Mouse (Mus musculus): ENCODE data around the gene Ankle2. TPM values are rescaled to one million over a fixed set of nuclear protein-coding genes. Genes with fewer than 3 reads are reported as not detected.

Ankle2 gene
- polyA plus RNA-seq, 1 experiment from 2014 or later: 22.8 TPM

DNA sequence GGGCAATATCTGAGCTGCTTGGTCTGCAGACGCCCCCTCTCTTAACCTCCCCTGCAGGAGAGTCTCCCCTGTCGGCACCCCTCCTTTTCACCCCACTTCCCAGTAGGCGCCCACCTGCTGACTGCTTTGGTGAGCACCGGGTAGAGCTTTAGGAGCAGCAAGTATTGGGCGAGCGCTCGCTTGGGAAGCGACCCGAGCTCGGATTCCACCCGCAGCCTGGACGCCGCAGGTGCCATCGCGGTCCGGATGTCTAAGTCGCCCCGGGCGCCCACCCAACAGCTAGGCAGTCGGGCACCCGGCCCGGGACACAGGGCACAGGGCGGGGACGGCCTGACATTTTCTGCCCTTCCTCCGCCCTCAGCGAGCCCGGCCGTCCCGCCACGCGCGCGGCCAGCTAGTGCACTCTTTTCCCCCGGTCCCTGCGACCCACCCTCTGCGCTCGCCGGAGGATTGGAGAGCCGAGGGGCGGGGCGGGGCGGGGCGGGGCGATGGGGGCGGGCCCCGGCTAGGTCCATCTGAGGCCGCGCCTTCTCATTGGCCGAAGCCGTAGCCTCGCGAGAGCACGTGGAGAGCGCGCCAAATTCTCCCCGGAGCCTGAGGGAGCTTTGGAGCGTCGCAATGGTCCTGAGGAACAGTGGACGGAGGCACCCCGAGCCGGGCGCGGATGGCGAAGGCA, 55.1 kb downstream of the Ankle2 start, which contains the start of the genes Pxmp2 and Pole:
Pxmp2 (minus strand) TSS at position 417 of the 676 bp plus-strand sequence.
Pole (plus strand) TSS at position 537 of the 676 bp plus-strand sequence.
- Histone ChIP-seq H3K9me3 (no peaks in the 10 kb centered on the region), H3K4me1 (replicated peaks) (peaks cover 14% of the 10 kb centered on the region; the same call in 1 of the 2 replicates), H3K27me3 (peaks cover 23% of the 10 kb centered on the region), H3K4me3 (peak within 1 kb of the TSS; percentile 74), H3K9ac (peak within 1 kb of the TSS; percentile 82), H3K4me2 (peak within 1 kb of the TSS; percentile 91), H3K27ac (no peak within 1 kb of the TSS), H3K36me3 (peaks cover 2% of the 10 kb centered on the region; the same call in 1 of the 2 replicates)
- WGBS: under 1% methylated on average over 58 of the region's 64 CpGs
- peak; percentile 98 for ATAC-seq (ENCODE audit: low FRiP score)

DNA sequence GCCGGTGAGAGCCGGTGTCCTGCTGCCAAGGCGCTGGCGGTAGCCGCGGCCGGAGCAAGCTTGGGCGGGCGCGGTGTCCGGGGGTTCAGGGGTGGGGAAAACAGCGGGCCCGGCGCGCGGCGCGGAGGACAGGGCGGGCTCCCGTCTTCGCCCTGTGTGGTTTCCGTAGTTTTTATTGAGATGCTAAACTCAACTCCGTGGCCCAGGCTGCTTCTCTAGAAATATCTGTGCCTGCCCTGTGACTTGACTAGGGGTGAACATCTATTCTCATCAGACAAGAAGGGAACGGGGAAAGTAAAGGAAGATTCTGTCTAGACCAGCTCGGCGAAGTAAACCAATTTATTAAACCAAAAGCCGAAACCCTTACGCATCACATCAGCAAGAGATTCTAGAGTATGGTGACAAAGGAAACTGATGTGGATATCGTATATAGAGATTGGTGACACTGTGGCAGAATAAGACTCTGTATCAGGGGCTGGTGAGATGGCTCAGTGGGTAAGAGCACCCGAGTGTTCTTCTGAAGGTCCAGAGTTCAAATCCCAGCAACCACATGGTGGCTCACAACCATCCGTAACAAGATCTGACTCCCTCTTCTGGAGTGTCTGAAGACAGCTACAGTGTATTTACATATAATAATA, 55.8 kb downstream of the Ankle2 start:
- H3K4me2 ChIP-seq: peak overlapping the region; percentile 91
- no peak overlapping the region for H3K27ac ChIP-seq
- no peaks in the 10 kb centered on the region for H3K9me3 ChIP-seq
- peaks cover 23% of the 10 kb centered on the region for H3K27me3 ChIP-seq
- peak overlapping the region; percentile 82 for H3K9ac ChIP-seq
- peaks cover 7% of the 10 kb centered on the region for H3K36me3 ChIP-seq
- WGBS: 2% methylated on average over 31 of the region's 31 CpGs
- peaks cover 14% of the 10 kb centered on the region; the same call in 1 of the 2 replicates for H3K4me1 ChIP-seq (replicated peaks)
- peak; percentile 74; the same call in 1 of the 2 replicates for ATAC-seq (ENCODE audit: low FRiP score)
- H3K4me3 ChIP-seq: peak overlapping the region; percentile 74

DNA sequence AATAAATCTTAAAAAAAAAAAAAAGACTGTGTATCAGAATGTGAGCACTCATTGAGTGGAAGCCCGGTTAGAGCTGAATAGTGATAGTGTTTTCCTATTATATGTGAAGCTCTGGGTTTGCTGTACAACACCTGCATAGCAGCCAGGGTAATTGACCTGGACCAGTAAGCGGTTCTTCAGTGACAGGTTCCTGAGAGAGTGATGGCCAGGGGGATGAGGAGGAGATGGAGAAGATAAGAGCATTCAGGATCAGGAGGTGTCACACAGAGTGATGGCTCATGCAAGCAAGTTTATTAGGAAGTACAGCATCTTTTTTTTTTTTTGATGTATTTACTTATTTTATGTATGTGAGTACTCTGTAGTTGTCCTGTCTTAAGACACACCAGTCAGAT, 56.3 kb downstream of the Ankle2 start:
- Histone ChIP-seq H3K4me3 (peak overlapping the region; percentile 74; the same call in 1 of the 2 replicates), H3K27me3 (peaks cover 23% of the 10 kb centered on the region), H3K9me3 (no peaks in the 10 kb centered on the region), H3K4me1 (replicated peaks) (peaks cover 14% of the 10 kb centered on the region; the same call in 1 of the 2 replicates), H3K27ac (no peak overlapping the region), H3K36me3 (peaks cover 10% of the 10 kb centered on the region), H3K4me2 (peak overlapping the region; percentile 91), H3K9ac (no peak overlapping the region)
- no peak for ATAC-seq (ENCODE audit: low FRiP score)
- 77% methylated on average over 2 of the region's 2 CpGs for WGBS

DNA sequence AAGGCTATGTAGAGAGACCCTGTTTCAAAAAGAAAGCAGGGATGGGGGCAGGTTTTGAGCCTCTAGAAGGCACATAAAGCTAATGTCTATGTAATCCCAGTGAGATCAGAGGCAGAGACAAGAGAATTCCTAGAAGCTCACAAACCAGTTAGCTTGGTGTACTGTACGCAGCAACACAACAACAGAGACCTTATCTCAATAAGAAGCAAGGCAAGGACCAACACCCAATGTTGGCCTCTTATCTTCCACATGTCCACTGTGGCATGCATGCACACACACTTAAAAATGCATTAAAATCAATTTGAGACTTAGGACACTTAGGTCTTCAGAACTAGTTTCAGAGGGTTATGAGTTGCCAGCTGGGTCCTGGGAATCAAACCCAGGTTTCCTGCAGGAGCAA, 60.8 kb downstream of the Ankle2 start:
- H3K9me3 ChIP-seq: no peaks in the 10 kb centered on the region
- H3K27me3 ChIP-seq: no peaks in the 10 kb centered on the region
- ATAC-seq (ENCODE audit: low FRiP score): no peak
- H3K27ac ChIP-seq: no peak overlapping the region
- H3K36me3 ChIP-seq: peaks cover 32% of the 10 kb centered on the region
- H3K4me2 ChIP-seq: no peak overlapping the region
- no peak overlapping the region for H3K4me3 ChIP-seq
- WGBS: 88% methylated on average over 1 of the region's 1 CpGs
- no peak overlapping the region for H3K9ac ChIP-seq
- H3K4me1 ChIP-seq (replicated peaks): peaks cover 5% of the 10 kb centered on the region; the same call in 1 of the 2 replicates

DNA sequence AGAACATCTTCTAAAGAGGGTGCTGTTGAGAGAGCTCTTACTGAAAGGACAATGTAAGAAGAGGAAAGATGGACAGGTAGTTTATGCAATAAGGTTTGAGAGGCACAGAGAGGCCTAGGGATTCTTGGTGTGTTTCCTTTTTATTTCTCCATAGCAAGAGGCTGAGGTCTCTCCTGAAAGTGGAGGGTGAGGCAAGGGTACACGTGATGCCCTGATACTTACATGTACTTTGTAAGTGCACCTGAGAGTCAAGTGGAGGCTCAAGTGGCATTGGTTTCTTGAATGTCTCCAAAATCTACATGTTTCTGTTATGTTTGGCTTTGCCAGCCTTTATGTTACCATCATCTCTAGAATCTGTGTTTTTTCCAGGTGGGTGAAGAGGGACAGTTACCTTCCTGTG, 65.8 kb downstream of the Ankle2 start:
- 100% methylated on average over 1 of the region's 1 CpGs for WGBS
- peaks cover 46% of the 10 kb centered on the region for H3K36me3 ChIP-seq

DNA sequence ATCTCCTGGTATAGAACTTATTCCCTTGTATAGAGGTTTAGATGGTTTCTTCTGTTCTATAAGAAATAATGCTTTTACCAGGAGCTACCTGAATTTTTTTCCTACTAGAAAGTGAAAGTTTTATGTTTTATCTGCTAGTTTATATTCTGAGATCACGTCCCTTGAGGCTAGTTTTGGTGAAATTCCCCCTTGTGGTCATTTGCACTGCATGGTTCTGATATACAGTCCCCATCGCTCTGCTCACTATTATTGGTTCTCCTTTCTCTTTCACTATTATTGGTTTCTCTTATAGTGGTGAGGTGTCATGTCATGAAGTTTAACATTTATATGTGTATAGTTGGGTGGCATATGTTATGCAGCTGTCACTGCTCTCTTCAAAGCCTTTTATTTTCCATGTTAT, 69.8 kb downstream of the Ankle2 start:
- 96% methylated on average over 2 of the region's 2 CpGs for WGBS
- no peak for ATAC-seq (ENCODE audit: low FRiP score)
- Histone ChIP-seq H3K27ac (no peak overlapping the region), H3K36me3 (peaks cover 55% of the 10 kb centered on the region), H3K4me3 (no peak overlapping the region), H3K4me2 (no peak overlapping the region), H3K9ac (no peak overlapping the region), H3K27me3 (no peaks in the 10 kb centered on the region), H3K4me1 (replicated peaks) (no peaks in the 10 kb centered on the region), H3K9me3 (no peaks in the 10 kb centered on the region)

More for the DNA sequence above, 65.8 kb downstream of the Ankle2 start:
- no peaks in the 10 kb centered on the region for H3K9me3 ChIP-seq
- no peaks in the 10 kb centered on the region for H3K27me3 ChIP-seq
- no peak overlapping the region for H3K4me3 ChIP-seq
- H3K27ac ChIP-seq: no peak overlapping the region
- H3K4me2 ChIP-seq: no peak overlapping the region
- no peak overlapping the region for H3K9ac ChIP-seq
- no peaks in the 10 kb centered on the region for H3K4me1 ChIP-seq (replicated peaks)
- no peak for ATAC-seq (ENCODE audit: low FRiP score)

Other genes starting within 250 kb of the Ankle2 start
- gene Zfp932, start 234.5 kb upstream of the Ankle2 start, polyA plus RNA-seq (2015; fragmentation: Nextera tagmentation; extraction: Ambion mirVana): 21.1 and 22.5 TPM in 2 replicates
- gene Gm17655, start 158.5 kb upstream of the Ankle2 start, polyA plus RNA-seq (2015; fragmentation: Nextera tagmentation; extraction: Ambion mirVana): 7.4 and 7.6 TPM in 2 replicates
- 0.61 and 0.77 TPM in 2 replicates for gene Gm35315, start 136.6 kb upstream of the Ankle2 start, polyA plus RNA-seq (2015; fragmentation: Nextera tagmentation; extraction: Ambion mirVana)
- gene Plcxd1, start 131.0 kb upstream of the Ankle2 start, polyA plus RNA-seq (2015; fragmentation: Nextera tagmentation; extraction: Ambion mirVana): 2.5 and 3.2 TPM in 2 replicates
- gene Gtpbp6, start 122.8 kb upstream of the Ankle2 start, polyA plus RNA-seq (2015; fragmentation: Nextera tagmentation; extraction: Ambion mirVana): 53.2 and 55.5 TPM in 2 replicates
- 15.2 and 18.2 TPM in 2 replicates for gene Zfp605, start 120.9 kb upstream of the Ankle2 start, polyA plus RNA-seq (2015; fragmentation: Nextera tagmentation; extraction: Ambion mirVana)
- 102 TPM in 2 replicates for gene Chfr, start 95.2 kb upstream of the Ankle2 start, polyA plus RNA-seq (2015; fragmentation: Nextera tagmentation; extraction: Ambion mirVana)
- 22.1 and 22.9 TPM in 2 replicates for gene Golga3, start 54.3 kb upstream of the Ankle2 start, polyA plus RNA-seq (2015; fragmentation: Nextera tagmentation; extraction: Ambion mirVana)
- gene Pgam5, start 38.9 kb downstream of the Ankle2 start, polyA plus RNA-seq (2015; fragmentation: Nextera tagmentation; extraction: Ambion mirVana): 89.4 and 93.9 TPM in 2 replicates
- gene Pxmp2, start 55.2 kb downstream of the Ankle2 start, polyA plus RNA-seq (2015; fragmentation: Nextera tagmentation; extraction: Ambion mirVana): 9.8 and 10.5 TPM in 2 replicates
- gene Pole, start 55.3 kb downstream of the Ankle2 start, polyA plus RNA-seq (2015; fragmentation: Nextera tagmentation; extraction: Ambion mirVana): 8.2 and 9.1 TPM in 2 replicates
- gene P2rx2, start 112.2 kb downstream of the Ankle2 start, polyA plus RNA-seq (2015; fragmentation: Nextera tagmentation; extraction: Ambion mirVana): 5.1 and 6.5 TPM in 2 replicates
- gene Lrcol1, start 113.7 kb downstream of the Ankle2 start, polyA plus RNA-seq (2015; fragmentation: Nextera tagmentation; extraction: Ambion mirVana): not detected in 2 replicates
- 18.7 and 20.7 TPM in 2 replicates for gene Fbrsl1, start 217.5 kb downstream of the Ankle2 start, polyA plus RNA-seq (2015; fragmentation: Nextera tagmentation; extraction: Ambion mirVana)